Mouse (Mus musculus): ENCODE measurements around the gene Atp10a. TPM values are rescaled to one million over a fixed set of nuclear protein-coding genes. Genes with fewer than 3 reads are reported as not detected.

Atp10a gene
- polyA plus RNA-seq, 1 experiment, result 3.0 TPM

GRCm38 (mm10) chr7:58841066-58841465, 185.1 kb downstream of the Atp10a start:
- Histone ChIP-seq H3ac (ENCODE audit: control insufficient read depth, insufficient read length) (no peak overlapping the region), H3K4me3 (no peak overlapping the region), H3K36me3 (ENCODE audit: control insufficient read depth, insufficient read depth) (no peaks in the 10 kb centered on the region), H3K79me2 (ENCODE audit: control insufficient read depth, insufficient read depth) (no peaks in the 10 kb centered on the region), H3K27me3 (ENCODE audit: control insufficient read depth, insufficient read depth, insufficient read length) (no peaks in the 10 kb centered on the region), H3K4me2 (ENCODE audit: low read depth) (no peak overlapping the region)
- no peak for TF ChIP-seq USF1 (IDR thresholded peaks at IDR 0.05; ENCODE audit: low read depth)
- TF ChIP-seq TCF12 (IDR thresholded peaks at IDR 0.05; ENCODE audit: insufficient read depth, poor library complexity, severe bottlenecking), result no peak
- no peak for TF ChIP-seq MYOG (IDR thresholded peaks at IDR 0.05; ENCODE audit: control insufficient read depth in 1 of 3, insufficient read depth in 1 of 3, insufficient read length in 2 of 3, low read depth in 2 of 3)
- TF ChIP-seq MAX (IDR thresholded peaks at IDR 0.05; ENCODE audit: low read depth), result no peak
- TF ChIP-seq E2F4 (IDR thresholded peaks at IDR 0.05; ENCODE audit: insufficient read depth), result no peak
- TF ChIP-seq MYOD1 (IDR thresholded peaks at IDR 0.05; ENCODE audit: control insufficient read depth in 1 of 3, insufficient read length in 2 of 3, low read depth in 2 of 3), result no peak
- no peak for TF ChIP-seq POLR2AphosphoS2 (IDR thresholded peaks at IDR 0.05; ENCODE audit: insufficient read length, low read depth)
- TF ChIP-seq POLR2A (IDR thresholded peaks at IDR 0.05; ENCODE audit: insufficient read length, low read depth), result no peak
- TF ChIP-seq CEBPB (IDR thresholded peaks at IDR 0.05; ENCODE audit: insufficient read depth, poor library complexity, severe bottlenecking), result no peak
- TF ChIP-seq REST (IDR thresholded peaks at IDR 0.05; ENCODE audit: insufficient read depth, insufficient read length), result no peak
- no peak for TF ChIP-seq TCF3 (IDR thresholded peaks at IDR 0.05; ENCODE audit: insufficient read length, low read depth)
- no peak for TF ChIP-seq SRF (IDR thresholded peaks at IDR 0.05; ENCODE audit: control insufficient read depth, insufficient read length, low read depth)

GRCm38 (mm10) chr7:58842818-58843217, 186.9 kb downstream of the Atp10a start:
- Histone ChIP-seq H3K36me3 (ENCODE audit: control insufficient read depth, insufficient read depth) (no peaks in the 10 kb centered on the region), H3K27me3 (ENCODE audit: control insufficient read depth, insufficient read depth, insufficient read length) (no peaks in the 10 kb centered on the region), H3ac (ENCODE audit: control insufficient read depth, insufficient read length) (no peak overlapping the region), H3K4me2 (ENCODE audit: low read depth) (peak overlapping the region; percentile 89), H3K79me2 (ENCODE audit: control insufficient read depth, insufficient read depth) (no peaks in the 10 kb centered on the region), H3K4me3 (no peak overlapping the region)
- TF ChIP-seq TCF12 (IDR thresholded peaks at IDR 0.05; ENCODE audit: insufficient read depth, poor library complexity, severe bottlenecking), result peak; percentile 32
- TF ChIP-seq MYOD1 (IDR thresholded peaks at IDR 0.05; ENCODE audit: control insufficient read depth in 1 of 3, insufficient read length in 2 of 3, low read depth in 2 of 3), result peak in 2 of 3 experiments; percentile 6 to 28
- TF ChIP-seq E2F4 (IDR thresholded peaks at IDR 0.05; ENCODE audit: insufficient read depth), result no peak
- TF ChIP-seq SRF (IDR thresholded peaks at IDR 0.05; ENCODE audit: control insufficient read depth, insufficient read length, low read depth), result no peak
- peak in 2 of 3 experiments; percentile 33 to 54 for TF ChIP-seq MYOG (IDR thresholded peaks at IDR 0.05; ENCODE audit: control insufficient read depth in 1 of 3, insufficient read depth in 1 of 3, insufficient read length in 2 of 3, low read depth in 2 of 3)
- TF ChIP-seq REST (IDR thresholded peaks at IDR 0.05; ENCODE audit: insufficient read depth, insufficient read length), result no peak

GRCm38 (mm10) chr7:58843767-58844445, 187.9 kb downstream of the Atp10a start:
- no peak for TF ChIP-seq MAX (IDR thresholded peaks at IDR 0.05; ENCODE audit: low read depth)
- no peak for TF ChIP-seq CEBPB (IDR thresholded peaks at IDR 0.05; ENCODE audit: insufficient read depth, poor library complexity, severe bottlenecking)
- TF ChIP-seq USF1 (IDR thresholded peaks at IDR 0.05; ENCODE audit: low read depth), result peak; percentile 99
- TF ChIP-seq TCF3 (IDR thresholded peaks at IDR 0.05; ENCODE audit: insufficient read length, low read depth), result no peak
- Histone ChIP-seq H3K36me3 (ENCODE audit: control insufficient read depth, insufficient read depth) (no peaks in the 10 kb centered on the region), H3K79me2 (ENCODE audit: control insufficient read depth, insufficient read depth) (no peaks in the 10 kb centered on the region), H3ac (ENCODE audit: control insufficient read depth, insufficient read length) (no peak overlapping the region), H3K4me2 (ENCODE audit: low read depth) (peak overlapping the region; percentile 89), H3K4me3 (no peak overlapping the region), H3K27me3 (ENCODE audit: control insufficient read depth, insufficient read depth, insufficient read length) (no peaks in the 10 kb centered on the region)

GRCm38 (mm10) chr7:58844449-58844848, 188.5 kb downstream of the Atp10a start:
- H3ac ChIP-seq (ENCODE audit: control insufficient read depth, insufficient read length), result no peak overlapping the region
- no peak overlapping the region for H3K4me3 ChIP-seq
- H3K27me3 ChIP-seq (ENCODE audit: control insufficient read depth, insufficient read depth, insufficient read length), result no peaks in the 10 kb centered on the region
- peak overlapping the region; percentile 89 for H3K4me2 ChIP-seq (ENCODE audit: low read depth)
- H3K36me3 ChIP-seq (ENCODE audit: control insufficient read depth, insufficient read depth), result no peaks in the 10 kb centered on the region
- no peaks in the 10 kb centered on the region for H3K79me2 ChIP-seq (ENCODE audit: control insufficient read depth, insufficient read depth)
- no peak for TF ChIP-seq POLR2A (IDR thresholded peaks at IDR 0.05; ENCODE audit: insufficient read length, low read depth)

- H3K4me3 ChIP-seq, result no peak overlapping the region
- H3K36me3 ChIP-seq (ENCODE audit: control insufficient read depth, insufficient read depth), result no peaks in the 10 kb centered on the region
- no peak overlapping the region for H3K4me2 ChIP-seq (ENCODE audit: low read depth)
- TF ChIP-seq USF1 (IDR thresholded peaks at IDR 0.05; ENCODE audit: low read depth) (no peak), SRF (IDR thresholded peaks at IDR 0.05; ENCODE audit: control insufficient read depth, insufficient read length, low read depth) (no peak), CEBPB (IDR thresholded peaks at IDR 0.05; ENCODE audit: insufficient read depth, poor library complexity, severe bottlenecking) (no peak), POLR2AphosphoS2 (IDR thresholded peaks at IDR 0.05; ENCODE audit: insufficient read length, low read depth) (no peak), TCF12 (IDR thresholded peaks at IDR 0.05; ENCODE audit: insufficient read depth, poor library complexity, severe bottlenecking) (no peak), REST (IDR thresholded peaks at IDR 0.05; ENCODE audit: insufficient read depth, insufficient read length) (no peak), POLR2A (IDR thresholded peaks at IDR 0.05; ENCODE audit: insufficient read length, low read depth) (no peak), TCF3 (IDR thresholded peaks at IDR 0.05; ENCODE audit: insufficient read length, low read depth) (no peak), MYOG (IDR thresholded peaks at IDR 0.05; ENCODE audit: control insufficient read depth in 1 of 3, insufficient read depth in 1 of 3, insufficient read length in 2 of 3, low read depth in 2 of 3) (no peak), MYOD1 (IDR thresholded peaks at IDR 0.05; ENCODE audit: control insufficient read depth in 1 of 3, insufficient read length in 2 of 3, low read depth in 2 of 3) (no peak), E2F4 (IDR thresholded peaks at IDR 0.05; ENCODE audit: insufficient read depth) (no peak), MAX (IDR thresholded peaks at IDR 0.05; ENCODE audit: low read depth) (no peak)
- H3K27me3 ChIP-seq (ENCODE audit: control insufficient read depth, insufficient read depth, insufficient read length), result no peaks in the 10 kb centered on the region
- H3ac ChIP-seq (ENCODE audit: control insufficient read depth, insufficient read length), result no peak overlapping the region
- no peaks in the 10 kb centered on the region for H3K79me2 ChIP-seq (ENCODE audit: control insufficient read depth, insufficient read depth)
These were observed 203.0 kb downstream of the Atp10a start for GRCm38 (mm10) chr7:58858921-58859320.

All from myocyte (in vitro differentiated cells).